Mouse (Mus musculus): ENCODE data around the gene Sult2a8. TPM values are rescaled to one million over a fixed set of nuclear protein-coding genes. Genes with fewer than 3 reads are reported as not detected.
"Not testable (repeated sequence)": the region's sequence is repeated elsewhere in the genome, so short reads cannot be mapped to it uniquely, and the experiment has no call there.

Gene Sult2a8
- total RNA-seq (2021) = not detected

DNA sequence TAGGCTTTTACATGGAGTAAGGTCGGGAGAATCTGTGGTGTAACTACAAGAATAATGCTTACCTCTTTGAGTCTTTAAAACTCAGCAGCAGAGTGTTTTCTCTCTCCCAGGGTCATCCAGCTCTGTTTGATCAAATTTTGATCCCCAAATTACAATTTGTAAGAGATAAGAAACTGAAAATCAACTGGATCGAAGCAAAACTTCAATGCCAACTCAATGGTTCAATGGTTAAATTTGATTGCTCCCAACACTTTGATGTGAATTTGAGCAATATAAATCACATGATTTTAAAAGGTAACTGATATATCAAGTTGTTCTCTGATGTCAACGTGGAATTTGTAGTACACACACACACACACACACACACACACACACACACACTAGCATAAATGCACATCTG lies at the start of gene Sult2a8:
Gene Sult2a8, minus strand, starts transcription at position 236 of the 400 bp plus-strand sequence.
- intact Hi-C loops (cut with DNase I) = no loop called here
- DNase-seq (ENCODE audit: low spot score in 2 of 2) = no peak

GRCm38 (mm10) chr7:14494130-14494529 lies 47.6 kb upstream of the Sult2a8 start, which contains the start of gene Sult2a7:
TSS of gene Sult2a7 (minus strand) at chr7:14494230.
- intact Hi-C loops (cut with DNase I) = no loop called here
- no peak for DNase-seq (ENCODE audit: low spot score in 2 of 2)

GRCm38 (mm10) chr7:14492886-14493285 lies 46.3 kb upstream of the Sult2a8 start:
- intact Hi-C loops (cut with DNase I) = no loop called here
- no peak for DNase-seq (ENCODE audit: low spot score in 2 of 2)

- no peak for DNase-seq (ENCODE audit: low spot score in 2 of 2)
- intact Hi-C loops (cut with DNase I) = no loop called here
Measured at GRCm38 (mm10) chr7:14439581-14439980, 7.0 kb downstream of the Sult2a8 start.

- DNase-seq (ENCODE audit: low spot score in 2 of 2) = no peak
- intact Hi-C loops (cut with DNase I) = no loop called here
Measured at GRCm38 (mm10) chr7:14438484-14438883, 8.1 kb downstream of the Sult2a8 start.

DNA sequence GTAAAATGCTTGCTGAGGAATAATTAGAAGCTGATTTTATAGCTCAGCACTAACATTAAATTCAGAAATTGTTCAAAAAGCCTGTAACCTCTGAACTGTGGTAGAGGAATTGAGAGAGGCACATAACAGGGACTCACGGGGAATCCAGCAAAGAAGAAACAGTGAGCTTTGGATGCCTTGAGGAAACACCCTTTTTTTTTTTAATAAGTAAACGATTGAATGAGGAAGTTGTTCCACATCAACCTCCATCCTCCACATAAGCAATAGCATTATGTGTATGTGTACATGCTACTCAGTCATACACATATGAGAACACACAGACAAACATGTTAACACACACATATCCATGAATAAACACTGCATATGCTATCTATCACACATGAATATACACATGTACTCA lies 8.5 kb downstream of the Sult2a8 start:
- intact Hi-C loops (cut with DNase I) = no loop called here
- no peak for DNase-seq (ENCODE audit: low spot score in 2 of 2)

GRCm38 (mm10) chr7:14399363-14399762 lies 47.2 kb downstream of the Sult2a8 start:
- intact Hi-C loops (cut with DNase I); DNase-seq (ENCODE audit: low spot score in 2 of 2): not testable (repeated sequence)

DNA sequence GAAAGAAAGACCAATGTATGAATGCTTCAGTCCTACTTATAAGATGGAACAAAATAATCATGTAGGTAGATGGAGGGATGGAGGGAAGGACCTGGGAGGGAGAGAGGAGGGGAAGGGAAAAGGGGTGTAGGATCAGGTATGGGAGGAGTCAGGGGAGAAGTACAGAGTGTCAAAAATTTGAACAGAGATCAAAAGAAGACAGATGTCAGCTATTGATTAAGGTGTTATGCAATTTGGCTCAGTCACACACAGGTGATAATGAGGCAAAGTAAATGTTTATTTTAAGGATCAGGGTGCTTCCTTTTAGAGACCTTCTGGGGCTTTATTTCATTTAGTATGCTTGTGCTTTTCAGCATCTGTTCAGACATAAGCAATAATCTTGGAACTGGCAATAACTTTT lies 50.1 kb downstream of the Sult2a8 start:
- no peak for DNase-seq (ENCODE audit: low spot score in 2 of 2)
- intact Hi-C loops (cut with DNase I) = no loop called here

Other genes with a start within 250 kb of the Sult2a8 start
- gene Sult2a6, start 191.9 kb downstream of the Sult2a8 start, total RNA-seq (2021) = not detected
- not detected for gene Obox8, start 113.2 kb downstream of the Sult2a8 start, total RNA-seq (2021)
- gene Sult2a7, start 47.5 kb upstream of the Sult2a8 start, total RNA-seq (2021) = not detected
- under 1 TPM in 1 of 2 experiments, not detected in 1; 0.14 TPM for gene Vmn1r90, start 116.7 kb upstream of the Sult2a8 start, total RNA-seq (2021)
- not detected for gene Obox7, start 212.7 kb upstream of the Sult2a8 start, total RNA-seq (2021)

Measured in left cerebral cortex, postnatal 25 days (tissue).